Mouse (Mus musculus) heart, postnatal 14 days (tissue): ENCODE results near the gene Scn3a. TPM values are rescaled to one million over a fixed set of nuclear protein-coding genes. Genes with fewer than 3 reads are reported as not detected.

Source experiments
- DNase-seq, 2 experiments: peaks; one replicate each; pipeline ENCODE4 v3.0.0; 2021 to 2022
- intact Hi-C: fragments of 180-260 bp; cut with DNase I; formaldehyde crosslinking; loops from one replicate; pipeline ENCODE4 v1.15.1; 2025
- long read RNA-seq, 2 experiments: library from polyadenylated mRNA; stranded (forward); transcript quantifications; one replicate each; pipeline ENCODE4 v2.0.0; 2021
- total RNA-seq, 2 experiments: library from RNA; stranded (reverse); gene quantifications; 2 replicates each; pipeline ENCODE4 v1.2.3; 2021

Scn3a gene
- 1 to 10 TPM; 2.7 to 2.8 TPM for total RNA-seq
- long read RNA-seq, experiment 1, result 0 reads
- long read RNA-seq, experiment 2, result 0 reads

- peak; percentile 28 to 60 for DNase-seq
- intact Hi-C loops, result loop anchor here (2.0 to 10.0 kb wide), 3 partner anchors 154 to 422 kb away; no protein-coding TSS in a partner anchor
These were observed at the start of gene Scn3a for GRCm38 (mm10) chr2:65566793-65567787. Gene Scn3a, minus strand, starts transcription at chr2:65567627.

DNA sequence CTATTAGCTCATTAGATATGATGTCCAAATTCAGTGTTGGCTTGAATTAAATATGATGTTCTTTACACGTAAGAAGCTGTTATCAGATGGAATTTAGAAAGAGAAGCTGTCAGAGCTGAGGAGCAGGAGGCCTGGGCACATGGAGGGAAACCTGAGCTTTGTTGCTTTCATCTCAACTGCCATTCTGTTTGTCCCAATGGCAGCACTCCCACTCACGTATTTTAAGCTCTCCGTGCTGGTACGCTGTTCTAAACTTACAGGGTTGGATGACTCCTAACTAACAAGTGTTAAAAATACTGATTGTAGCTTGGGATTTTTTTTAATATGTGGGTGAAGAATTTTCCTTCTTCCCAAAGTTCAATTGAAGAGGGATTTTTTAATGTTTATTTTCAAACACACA, 44.5 kb upstream of the Scn3a start:
- intact Hi-C loops, result no loop called here
- no peak for DNase-seq

GRCm38 (mm10) chr2:65607813-65608212, 40.4 kb upstream of the Scn3a start:
- DNase-seq, result no peak
- intact Hi-C loops, result no loop called here

DNA sequence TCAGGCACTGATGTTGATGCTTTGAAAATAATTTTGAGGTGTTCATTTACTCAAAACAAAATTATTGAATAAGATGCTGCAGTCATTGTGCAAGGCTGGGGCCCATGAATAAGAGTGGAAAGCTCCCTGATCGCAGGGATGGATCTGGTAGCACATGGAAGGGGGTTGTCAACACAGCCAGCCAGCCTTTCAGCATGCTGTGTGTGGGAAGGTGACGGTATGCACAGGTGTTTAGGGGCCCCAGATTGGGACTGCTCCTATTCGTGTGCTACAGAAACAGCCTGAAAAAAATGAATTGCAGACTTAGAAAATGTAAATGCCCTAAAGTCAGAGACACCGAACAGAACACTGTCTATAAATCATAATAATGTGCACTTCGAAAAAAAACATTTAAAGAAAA, 20.3 kb upstream of the Scn3a start:
- DNase-seq, result no peak
- intact Hi-C loops, result no loop called here

GRCm38 (mm10) chr2:65567925-65568324, 498 bp upstream of the Scn3a start:
- intact Hi-C loops, result loop anchor here (2.0 to 10.0 kb wide), 3 partner anchors 155 to 423 kb away; no protein-coding TSS in a partner anchor
- no peak for DNase-seq

DNA sequence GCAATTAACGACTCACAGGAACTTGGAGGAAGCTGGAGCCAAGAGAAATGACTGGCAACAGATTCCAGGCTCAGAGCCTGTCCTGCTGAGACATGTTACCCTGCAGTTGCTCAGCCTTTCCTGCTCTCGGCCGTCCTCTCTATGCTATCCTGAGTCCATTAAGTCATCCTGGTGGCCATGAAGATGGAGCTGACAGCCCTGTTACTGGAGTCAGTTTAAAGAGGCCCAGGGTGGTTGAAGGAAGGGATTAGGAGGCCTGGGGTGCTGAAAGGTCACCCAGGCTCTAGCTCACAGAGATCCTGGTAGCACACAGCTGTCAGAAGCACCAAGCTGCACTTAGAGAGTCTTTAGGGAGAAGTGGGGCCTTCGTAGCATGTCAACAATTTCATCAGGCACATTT, 3.5 kb downstream of the Scn3a start:
- intact Hi-C loops, result loop anchor here (10.0 kb wide), 1 partner anchor 419 kb away; no protein-coding TSS in a partner anchor
- no peak for DNase-seq

- DNase-seq, result no peak
- intact Hi-C loops, result no loop called here
These were observed 9.7 kb downstream of the Scn3a start for GRCm38 (mm10) chr2:65557719-65558118.

DNA sequence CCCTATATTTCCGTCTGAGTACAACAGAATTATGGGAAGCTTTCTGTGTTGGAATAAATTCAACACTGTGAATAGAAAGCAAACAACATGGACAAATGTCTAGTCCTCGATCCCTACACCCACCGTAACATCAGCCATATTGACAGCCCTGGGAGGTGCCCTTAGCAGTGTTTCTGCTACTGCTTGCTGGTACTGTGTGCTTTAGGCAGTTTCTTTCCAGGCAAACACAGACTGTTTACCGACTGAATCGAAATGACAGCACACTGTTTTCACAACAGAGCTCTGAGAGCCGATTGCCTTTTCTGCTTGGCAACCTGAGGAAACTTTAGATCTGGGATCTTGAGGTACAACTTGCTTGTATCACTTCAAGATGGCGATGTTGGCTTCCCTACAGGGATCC, 12.8 kb downstream of the Scn3a start:
- no peak for DNase-seq
- intact Hi-C loops, result no loop called here

- DNase-seq, result no peak
- intact Hi-C loops, result no loop called here
These were observed 14.0 kb downstream of the Scn3a start for GRCm38 (mm10) chr2:65553473-65553872.

- no peak for DNase-seq
- intact Hi-C loops, result no loop called here
These were observed 14.7 kb downstream of the Scn3a start for GRCm38 (mm10) chr2:65552727-65553126.

GRCm38 (mm10) chr2:65552222-65552621, 15.2 kb downstream of the Scn3a start:
- no peak for DNase-seq
- intact Hi-C loops, result no loop called here

GRCm38 (mm10) chr2:65551736-65552135, 15.7 kb downstream of the Scn3a start:
- DNase-seq, result no peak
- intact Hi-C loops, result no loop called here

DNA sequence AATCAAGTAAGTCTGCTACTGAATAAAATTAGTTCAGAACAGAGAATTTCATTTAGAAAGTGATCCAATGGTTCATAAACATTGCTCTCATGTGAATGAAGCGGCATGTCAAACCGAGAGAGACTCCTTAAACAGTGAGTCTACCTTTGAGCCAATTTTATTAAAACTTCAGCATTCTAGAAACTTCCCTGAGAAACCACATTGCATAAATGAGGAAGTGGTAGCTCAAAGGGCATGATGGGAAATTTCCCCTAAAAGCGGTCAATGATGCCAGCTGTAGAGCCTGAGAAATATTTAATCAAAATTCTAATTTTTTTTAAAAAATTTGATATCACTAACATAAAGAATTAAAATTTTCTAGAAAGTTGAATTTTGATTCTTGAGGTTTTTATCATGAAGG, 16.9 kb downstream of the Scn3a start:
- DNase-seq, result no peak
- intact Hi-C loops, result no loop called here

- intact Hi-C loops, result no loop called here
- DNase-seq, result no peak
These were observed 18.8 kb downstream of the Scn3a start for GRCm38 (mm10) chr2:65548665-65549064.

DNA sequence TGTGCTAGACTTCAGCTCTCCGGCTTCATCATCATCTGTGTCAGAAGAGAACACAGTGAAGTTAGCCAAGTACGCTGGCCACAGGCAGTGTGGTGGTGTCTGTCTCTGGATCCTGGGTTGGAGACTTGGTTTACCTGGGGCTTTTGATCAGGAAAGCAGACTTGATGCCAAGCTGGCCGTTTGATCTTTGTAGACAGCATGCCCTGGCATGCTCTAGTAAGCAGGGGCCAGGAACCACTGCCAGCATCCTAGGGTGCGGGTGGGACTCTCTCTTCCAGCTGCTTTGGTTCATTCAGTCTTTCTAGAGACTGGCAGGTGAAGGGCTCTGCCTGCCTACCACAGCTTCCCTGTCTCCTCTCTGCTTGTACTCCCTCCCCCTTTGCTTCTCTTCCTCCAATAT, 20.1 kb downstream of the Scn3a start:
- intact Hi-C loops, result no loop called here
- no peak for DNase-seq

DNA sequence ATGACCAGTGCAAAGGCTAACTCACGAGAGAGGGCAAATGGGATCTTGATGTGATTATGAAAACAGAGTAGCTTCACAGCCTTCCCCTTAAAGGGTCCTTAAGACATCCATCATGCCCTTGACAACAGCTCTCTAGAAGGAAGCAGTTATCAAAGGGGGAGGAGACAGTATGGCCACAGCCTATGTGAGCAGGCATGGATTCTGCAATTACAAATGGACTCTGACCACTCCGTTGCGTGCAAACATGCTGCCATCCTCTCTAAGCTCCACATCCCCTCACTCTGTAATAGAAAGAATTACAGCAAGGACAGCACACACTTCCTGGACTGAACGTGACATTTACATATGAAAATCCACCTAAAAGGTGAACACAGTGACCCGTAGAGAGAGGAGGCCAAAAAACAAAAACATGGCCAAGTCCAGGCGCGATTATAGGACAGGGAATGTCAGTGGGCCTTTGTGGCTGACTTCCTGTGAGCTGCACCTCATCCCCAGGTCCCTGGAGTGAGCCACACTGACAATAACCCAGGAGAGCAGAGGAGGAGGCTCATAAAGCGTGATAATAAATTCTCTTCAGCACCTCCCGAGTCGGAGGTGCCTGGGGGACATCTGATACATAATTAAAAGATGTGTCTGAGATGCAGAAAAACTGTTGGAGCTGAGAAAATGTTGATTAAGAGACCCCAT, 24.4 kb downstream of the Scn3a start:
- intact Hi-C loops, result no loop called here
- DNase-seq, result no peak

GRCm38 (mm10) chr2:65541781-65542180, 25.6 kb downstream of the Scn3a start:
- no peak for DNase-seq
- intact Hi-C loops, result no loop called here

DNA sequence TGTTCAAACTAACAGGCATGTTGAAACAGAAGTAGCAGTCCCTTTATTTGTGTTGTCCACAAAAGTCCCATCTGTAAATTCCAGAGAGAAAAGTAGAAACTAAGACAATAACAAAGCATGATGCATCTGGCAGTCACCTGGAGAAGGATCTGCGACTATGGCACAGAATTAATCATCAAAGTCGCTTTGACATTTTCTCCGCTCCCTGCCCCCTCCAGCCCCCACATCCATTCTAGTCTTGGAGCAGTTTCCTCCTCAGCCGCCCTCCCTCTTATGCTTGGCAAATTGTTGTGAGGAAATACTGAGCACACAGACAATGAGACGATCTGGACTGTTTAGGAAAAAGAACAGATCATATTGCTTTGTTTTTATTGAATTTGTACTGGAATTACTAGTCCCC, 29.0 kb downstream of the Scn3a start:
- intact Hi-C loops, result no loop called here
- DNase-seq, result no peak

DNA sequence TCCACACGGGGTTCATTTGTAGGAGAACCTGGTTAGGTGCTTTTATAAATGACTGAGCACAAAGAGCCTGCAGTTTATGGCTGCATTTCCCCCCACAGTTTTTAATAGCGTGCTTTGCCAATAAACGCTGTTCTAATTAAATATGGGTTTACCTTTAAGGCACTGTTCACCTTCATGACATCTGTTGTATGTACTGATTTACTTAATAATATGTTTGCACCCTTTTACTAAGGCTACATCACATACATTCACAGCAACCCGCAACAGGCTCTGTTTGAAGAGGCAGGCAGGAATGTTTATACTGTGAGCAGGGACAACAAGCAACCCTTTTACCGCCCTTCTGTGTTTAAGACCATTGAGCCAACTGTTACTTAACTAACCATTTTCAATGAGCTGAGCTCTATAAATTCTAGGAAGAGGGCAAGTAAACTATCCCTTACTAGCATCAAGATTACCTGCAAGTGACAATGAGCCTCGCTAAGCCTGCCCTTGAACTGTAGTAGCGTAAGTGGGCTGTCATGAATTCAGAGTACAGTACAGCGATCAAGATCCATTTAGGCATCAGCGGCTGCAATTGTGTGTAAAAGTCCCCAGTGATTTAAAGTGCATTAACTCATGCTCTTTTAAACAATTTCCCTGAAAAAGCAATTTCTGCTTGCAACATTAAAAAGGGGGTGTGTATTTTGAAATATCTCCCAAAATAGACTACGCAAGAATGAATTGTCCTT, 35.1 kb downstream of the Scn3a start:
- intact Hi-C loops, result no loop called here
- no peak for DNase-seq

- DNase-seq, result no peak
- intact Hi-C loops, result no loop called here
These were observed 38.3 kb downstream of the Scn3a start for GRCm38 (mm10) chr2:65529148-65529547.

DNA sequence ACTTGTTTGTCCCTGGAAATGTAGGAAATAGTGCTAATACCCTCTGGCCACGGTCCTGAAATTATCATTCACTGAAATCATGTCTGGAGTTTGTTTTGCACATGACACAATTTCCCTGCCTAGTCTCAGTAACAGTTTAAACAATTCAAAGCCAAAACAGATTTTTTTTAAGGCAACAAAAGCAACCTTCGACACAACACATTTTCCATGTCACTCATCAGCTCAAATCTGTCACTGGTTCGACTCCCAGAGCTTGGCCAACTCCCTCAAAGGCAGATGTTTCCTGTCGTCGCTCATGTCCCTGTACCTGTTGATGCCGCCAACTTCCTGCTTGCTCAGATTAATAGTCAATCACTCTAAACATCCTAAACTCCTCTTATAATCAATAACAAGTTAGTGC, 50.7 kb downstream of the Scn3a start:
- DNase-seq, result peak in 1 of 2 experiments; percentile 3
- intact Hi-C loops, result no loop called here
